16 mouse cellular contexts compared by ENCODE assay signal in the genomic region with DNA sequence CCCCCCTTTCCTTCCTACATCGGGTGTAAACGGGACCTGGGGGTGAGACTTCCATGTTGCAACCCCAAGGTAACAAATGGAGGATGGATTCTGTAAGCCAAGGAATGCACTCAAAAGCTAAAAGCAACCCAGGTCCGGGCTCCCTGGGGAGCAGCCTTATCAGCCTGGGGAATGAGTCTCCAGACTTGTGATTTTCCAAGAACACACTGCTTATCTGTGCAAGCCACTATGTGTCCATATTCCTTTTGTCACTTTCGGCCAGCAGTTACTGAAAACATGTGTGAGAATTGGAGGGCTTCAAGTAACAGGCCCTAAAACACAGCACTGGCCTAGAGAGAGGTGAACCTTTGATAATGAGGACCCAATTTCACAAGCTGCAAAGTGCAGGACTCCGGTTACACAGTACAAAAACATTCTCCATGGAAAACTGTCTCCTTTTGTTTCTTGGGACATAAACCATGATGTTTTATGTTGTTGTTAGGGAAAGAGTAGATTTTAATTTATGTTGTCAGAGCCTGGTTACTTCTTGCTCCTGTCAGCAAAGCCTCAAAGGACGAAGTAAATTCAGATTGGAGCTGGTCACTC. TPM values are rescaled to one million over a fixed set of nuclear protein-coding genes. Genes with fewer than 3 reads are reported as not detected.
A peak's percentile ranks its signal among the peaks of the same experiment; 100 is the strongest.
DNase-seq lines count a peak whose midpoint lies in the region; ATAC-seq and TF ChIP-seq lines count a peak whose summit lies in the region.
"Had no signal": no experiment of that assay in that cellular context is flagged by ENCODE, and none has a peak within 500 bp of the region (broad histone marks: within the 10 kb centered on the region; RNA-seq: fewer than 3 reads in every experiment).

No protein-coding gene starts in this region.

- no peaks in the 10 kb centered on the region for H3K9me3 ChIP-seq in heart, embryonic 10.5 days
- H3K9me3 ChIP-seq in heart, postnatal 0 days (replicated peaks; ENCODE audit: control insufficient read depth, low read length) = no peaks in the 10 kb centered on the region
- H3K9me3 ChIP-seq in liver, embryonic 13.5 days (replicated peaks) = no peaks in the 10 kb centered on the region
- no peaks in the 10 kb centered on the region for H3K9me3 ChIP-seq in intestine, embryonic 16.5 days (ENCODE audit: control insufficient read depth, low read length)
- H3K9me3 ChIP-seq: embryonic facial prominence, embryonic 12.5 days; forebrain, embryonic 12.5 days; hindbrain, embryonic 13.5 days; midbrain, embryonic 10.5 days had no signal

- no peak overlapping the region for H3K4me2 ChIP-seq in heart, postnatal 0 days (ENCODE audit: low read depth, low read length)
- no peak overlapping the region for H3K4me2 ChIP-seq in liver, embryonic 13.5 days
- H3K4me2 ChIP-seq in intestine, embryonic 16.5 days (ENCODE audit: low read depth, low read length) = no peak overlapping the region
- H3K4me2 ChIP-seq: embryonic facial prominence, embryonic 12.5 days; forebrain, embryonic 12.5 days; hindbrain, embryonic 13.5 days had no signal

- DNase-seq in heart, adult 2 months = peak; percentile 28 to 33
- no peak for DNase-seq in heart, embryonic 10.5 days (ENCODE audit: low spot score)
- peak; percentile 59 for DNase-seq in c-Kit-positive CD71-positive TER-119-positive erythroid progenitor cells, embryonic 14.5 days (ENCODE audit: low spot score)
- no peak for DNase-seq in heart, postnatal 0 days (ENCODE audit: low spot score)
- peak; percentile 45 for DNase-seq in liver, embryonic 13.5 days
- DNase-seq in lung, adult 18-20 months = no peak
- DNase-seq in lung, postnatal 25 days (ENCODE audit: low spot score) = no peak
- DNase-seq: adrenal gland, adult 8-10 months; cerebellum, postnatal 14 days; gastrocnemius, adult 2 months; right cerebral cortex, adult 18-20 months had no signal

- TF ChIP-seq EP300 in heart, adult 2 months (IDR thresholded peaks at IDR 0.05; ENCODE audit: insufficient read depth, low read depth, low read length) = no peak
- TF ChIP-seq EP300 in heart, postnatal 0 days (IDR thresholded peaks at IDR 0.05; ENCODE audit: low read depth) = no peak

- TF ChIP-seq POLR2A in heart, adult 2 months (IDR thresholded peaks at IDR 0.05; ENCODE audit: insufficient read depth, low read depth, low read length) = no peak

- H3K36me3 ChIP-seq in heart, adult 2 months (ENCODE audit: control insufficient read depth, insufficient read depth, low read length) = no peaks in the 10 kb centered on the region
- H3K36me3 ChIP-seq in heart, embryonic 10.5 days = no peaks in the 10 kb centered on the region
- no peaks in the 10 kb centered on the region for H3K36me3 ChIP-seq in heart, postnatal 0 days (replicated peaks; ENCODE audit: control insufficient read depth, insufficient read depth, low read length)
- no peaks in the 10 kb centered on the region for H3K36me3 ChIP-seq in liver, embryonic 13.5 days
- H3K36me3 ChIP-seq in intestine, embryonic 16.5 days (ENCODE audit: control insufficient read depth, insufficient read depth, low read length) = no peaks in the 10 kb centered on the region
- H3K36me3 ChIP-seq: embryonic facial prominence, embryonic 12.5 days; forebrain, embryonic 12.5 days; hindbrain, embryonic 13.5 days; midbrain, embryonic 10.5 days had no signal

- TF ChIP-seq CTCF in heart, adult 2 months (IDR thresholded peaks at IDR 0.05) = no peak
- no peak for TF ChIP-seq CTCF in heart, postnatal 0 days (IDR thresholded peaks at IDR 0.05; ENCODE audit: low read depth)

- no peaks in the 10 kb centered on the region for H3K79me2 ChIP-seq in heart, adult 2 months (replicated peaks; ENCODE audit: control insufficient read depth, insufficient read depth, low read length)

- H3K9ac ChIP-seq in heart, adult 2 months (ENCODE audit: low read depth, low read length) = no peak overlapping the region
- no peak overlapping the region for H3K9ac ChIP-seq in heart, postnatal 0 days (replicated peaks; ENCODE audit: low read depth, low read length)
- no peak overlapping the region for H3K9ac ChIP-seq in liver, embryonic 13.5 days
- H3K9ac ChIP-seq in intestine, embryonic 16.5 days (ENCODE audit: low read depth, low read length) = no peak overlapping the region
- H3K9ac ChIP-seq: embryonic facial prominence, embryonic 12.5 days; forebrain, embryonic 12.5 days; hindbrain, embryonic 13.5 days had no signal

- ATAC-seq in heart, postnatal 0 days (ENCODE audit: insufficient read depth, low read depth) = peak; percentile 62; the same call in 1 of the 2 replicates
- ATAC-seq in liver, embryonic 13.5 days (ENCODE audit: low read depth) = peak; percentile 71
- ATAC-seq in intestine, embryonic 16.5 days = no peak

- H3K4me1 ChIP-seq in heart, adult 2 months (ENCODE audit: control insufficient read depth, insufficient read depth, low read length) = no peaks in the 10 kb centered on the region
- H3K4me1 ChIP-seq in heart, embryonic 10.5 days = peaks cover 13% of the 10 kb centered on the region
- no peaks in the 10 kb centered on the region for H3K4me1 ChIP-seq in heart, postnatal 0 days (ENCODE audit: control insufficient read depth, insufficient read depth)
- peaks cover 32% of the 10 kb centered on the region for H3K4me1 ChIP-seq in liver, embryonic 13.5 days (replicated peaks)
- no peaks in the 10 kb centered on the region for H3K4me1 ChIP-seq in intestine, embryonic 16.5 days (ENCODE audit: control insufficient read depth, insufficient read depth, low read length)
- H3K4me1 ChIP-seq: embryonic facial prominence, embryonic 12.5 days; forebrain, embryonic 12.5 days; hindbrain, embryonic 13.5 days; midbrain, embryonic 10.5 days had no signal

- WGBS in heart, adult 2 months = 42% methylated on average over 6 of the region's 6 CpGs
- WGBS in heart, embryonic 10.5 days = 34% methylated on average over 6 of the region's 6 CpGs
- 36% methylated on average over 6 of the region's 6 CpGs for WGBS in heart, postnatal 0 days
- WGBS in liver, embryonic 13.5 days (ENCODE audit: insufficient replicate concordance) = 48% methylated on average over 6 of the region's 6 CpGs
- 75% methylated on average over 6 of the region's 6 CpGs for WGBS in intestine, embryonic 16.5 days

- intact Hi-C loops in heart, adult 2 months (cut with DNase I) = no loop called here

- H3K27ac ChIP-seq in heart, adult 2 months = no peak overlapping the region
- no peak overlapping the region for H3K27ac ChIP-seq in heart, embryonic 10.5 days
- no peak overlapping the region for H3K27ac ChIP-seq in heart, postnatal 0 days (ENCODE audit: low read depth)
- no peak overlapping the region for H3K27ac ChIP-seq in liver, embryonic 13.5 days
- H3K27ac ChIP-seq in intestine, embryonic 16.5 days (ENCODE audit: low read length) = no peak overlapping the region
- H3K27ac ChIP-seq: embryonic facial prominence, embryonic 12.5 days; forebrain, embryonic 12.5 days; gastrocnemius, adult 2 months; hindbrain, embryonic 13.5 days; midbrain, embryonic 10.5 days had no signal

- H3K27me3 ChIP-seq in heart, adult 2 months (ENCODE audit: control insufficient read depth, insufficient read depth, low read length) = no peaks in the 10 kb centered on the region
- H3K27me3 ChIP-seq in heart, embryonic 10.5 days (ENCODE audit: insufficient read depth, poor library complexity, severe bottlenecking) = no peaks in the 10 kb centered on the region
- no peaks in the 10 kb centered on the region for H3K27me3 ChIP-seq in heart, postnatal 0 days (ENCODE audit: control insufficient read depth, insufficient read depth, low read length)
- no peaks in the 10 kb centered on the region for H3K27me3 ChIP-seq in liver, embryonic 13.5 days
- H3K27me3 ChIP-seq in intestine, embryonic 16.5 days (replicated peaks; ENCODE audit: control insufficient read depth, insufficient read depth, low read length) = no peaks in the 10 kb centered on the region
- H3K27me3 ChIP-seq: embryonic facial prominence, embryonic 12.5 days; forebrain, embryonic 12.5 days; hindbrain, embryonic 13.5 days had no signal

- H3K4me3 ChIP-seq in heart, adult 2 months = no peak overlapping the region
- H3K4me3 ChIP-seq in heart, embryonic 10.5 days = no peak overlapping the region
- no peak overlapping the region for H3K4me3 ChIP-seq in heart, postnatal 0 days (ENCODE audit: low read depth, low read length)
- no peak overlapping the region for H3K4me3 ChIP-seq in liver, embryonic 13.5 days (replicated peaks)
- H3K4me3 ChIP-seq in intestine, embryonic 16.5 days (ENCODE audit: low read length) = no peak overlapping the region
- H3K4me3 ChIP-seq: embryonic facial prominence, embryonic 12.5 days; forebrain, embryonic 12.5 days; gastrocnemius, adult 2 months; hindbrain, embryonic 13.5 days; midbrain, embryonic 10.5 days had no signal

RNA-seq across cellular contexts. Expression of a gene that starts 6.2 kb away (rescaled TPM):
- 100 to 1,000 TPM; 114 to 136 TPM for total RNA-seq in heart, adult 2 months (2021)
- 35.2 and 72.1 TPM in 2 replicates for polyA plus RNA-seq in heart, adult 2 months (2012; rRNA removed)
- 240 and 287 TPM in 2 replicates for polyA plus RNA-seq in heart, embryonic 10.5 days (2016; fragmentation: Nextera tagmentation; extraction: Ambion mirVana)
- total RNA-seq in heart, postnatal 0 days (2014; rRNA removed; ENCODE audit: low replicate concordance) = 132 and 139 TPM in 2 replicates
- polyA plus RNA-seq in heart, postnatal 0 days (2015; fragmentation: Nextera tagmentation; extraction: Ambion mirVana) = 235 and 241 TPM in 2 replicates
- polyA plus RNA-seq in liver, embryonic 13.5 days (2015; fragmentation: Nextera tagmentation; extraction: Ambion mirVana) = 213 and 231 TPM in 2 replicates
- polyA plus RNA-seq in intestine, embryonic 16.5 days (2015; fragmentation: Nextera tagmentation; extraction: Ambion mirVana) = 199 and 227 TPM in 2 replicates

Comparison
In these comparisons a context has a peak if more than half of its experiments do, and no peak if none do; other contexts are left out.
1. DNase-seq: peak in heart, adult 2 months (2 of 2), c-Kit-positive CD71-positive TER-119-positive erythroid progenitor cells, embryonic 14.5 days (single experiment) and liver, embryonic 13.5 days (single experiment); none in heart, embryonic 10.5 days (single experiment), heart, postnatal 0 days (single experiment), lung, adult 18-20 months (0 of 2) and lung, postnatal 25 days (single experiment).